Mouse (Mus musculus): ENCODE results near the gene Cmpk2. TPM values are rescaled to one million over a fixed set of nuclear protein-coding genes. Genes with fewer than 3 reads are reported as not detected.
"Not testable (repeated sequence)": the region's sequence is repeated elsewhere in the genome, so short reads cannot be mapped to it uniquely, and the experiment has no call there.

Cmpk2 gene
- total RNA-seq, 4 experiments from 2014 or later = 0.67 to 1.2 (median 0.73) TPM

DNA sequence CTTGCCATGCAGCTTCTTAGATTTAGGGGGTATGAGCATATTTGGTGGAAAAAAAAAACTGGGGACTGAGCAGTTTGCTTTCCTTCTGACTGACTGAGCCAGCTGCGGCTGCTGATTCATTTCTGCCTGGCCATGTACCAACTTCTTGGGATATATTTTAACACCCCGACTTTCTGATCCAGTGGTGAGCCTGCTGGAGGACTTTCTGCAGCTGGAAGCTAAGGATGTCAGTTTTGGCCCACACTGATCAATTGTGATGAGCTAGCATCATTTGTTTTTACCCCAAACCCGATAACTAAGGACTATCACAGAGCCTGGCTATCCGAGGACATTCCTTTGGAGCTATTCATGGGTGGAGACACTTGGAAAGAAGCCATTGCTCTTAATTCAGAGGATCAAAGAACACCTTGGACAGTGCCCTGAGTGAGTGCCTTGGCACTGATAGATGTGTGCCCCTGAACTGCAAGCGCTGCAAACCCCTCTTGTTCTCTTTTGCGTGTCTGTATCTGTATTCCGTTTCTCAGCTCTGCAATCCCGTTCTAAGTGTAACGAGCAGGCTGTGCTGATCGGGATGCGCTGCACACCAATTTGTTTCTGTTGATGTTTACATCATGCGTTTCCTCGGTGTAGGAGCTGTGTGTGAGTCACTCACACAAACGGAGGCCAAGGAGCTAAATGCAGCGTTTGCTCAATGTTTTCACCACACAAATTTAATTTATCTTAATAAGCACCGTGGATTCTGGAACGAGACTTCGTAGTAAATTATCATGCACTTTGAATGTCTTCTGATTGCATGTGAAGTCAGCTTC lies 9.4 kb downstream of the Cmpk2 start:
- DNase-seq (ENCODE audit: low spot score in 2 of 2) = peak; percentile 35 to 48

DNA sequence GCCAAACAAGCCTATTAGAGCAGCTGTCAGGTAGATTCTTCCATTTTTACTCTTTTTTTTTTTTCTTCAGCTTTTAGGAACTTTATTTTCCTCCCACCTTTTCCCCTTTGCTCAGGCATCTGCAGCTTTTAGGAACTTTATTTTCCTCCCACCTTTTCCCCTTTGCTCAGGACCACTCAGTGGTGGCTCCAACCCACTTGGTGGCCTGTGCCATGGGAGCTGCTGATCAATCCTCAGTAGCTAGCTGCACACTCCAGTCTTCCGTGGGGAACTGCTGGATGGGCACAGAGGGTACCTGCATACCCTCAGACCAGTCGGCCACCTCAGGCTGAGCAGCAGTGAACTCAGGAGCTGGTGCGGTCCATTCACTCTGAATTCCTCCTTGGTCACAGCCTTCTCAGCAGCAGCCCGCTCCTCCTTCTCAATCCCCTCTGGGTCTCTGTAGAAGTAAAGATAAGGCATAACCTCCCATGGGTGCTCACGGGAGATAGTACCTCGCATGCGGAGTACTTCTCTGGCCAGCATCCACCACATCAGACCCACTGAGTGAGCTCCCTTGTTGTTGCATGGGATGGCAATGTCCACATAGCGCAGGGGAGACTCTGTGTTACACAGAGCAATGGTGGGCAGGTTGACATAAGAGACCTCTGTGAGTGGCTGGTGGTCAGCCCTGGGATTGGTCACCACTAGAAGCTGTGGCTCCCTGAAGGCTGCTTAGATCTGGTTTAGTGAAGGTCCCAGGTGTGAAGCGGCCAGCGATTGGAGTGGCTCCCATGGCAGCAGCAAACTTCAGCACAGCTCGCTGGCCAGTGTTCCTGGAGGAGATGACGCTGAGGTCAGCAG lies 17.0 kb downstream of the Cmpk2 start:
- not testable (repeated sequence) for DNase-seq (ENCODE audit: low spot score in 2 of 2)

DNA sequence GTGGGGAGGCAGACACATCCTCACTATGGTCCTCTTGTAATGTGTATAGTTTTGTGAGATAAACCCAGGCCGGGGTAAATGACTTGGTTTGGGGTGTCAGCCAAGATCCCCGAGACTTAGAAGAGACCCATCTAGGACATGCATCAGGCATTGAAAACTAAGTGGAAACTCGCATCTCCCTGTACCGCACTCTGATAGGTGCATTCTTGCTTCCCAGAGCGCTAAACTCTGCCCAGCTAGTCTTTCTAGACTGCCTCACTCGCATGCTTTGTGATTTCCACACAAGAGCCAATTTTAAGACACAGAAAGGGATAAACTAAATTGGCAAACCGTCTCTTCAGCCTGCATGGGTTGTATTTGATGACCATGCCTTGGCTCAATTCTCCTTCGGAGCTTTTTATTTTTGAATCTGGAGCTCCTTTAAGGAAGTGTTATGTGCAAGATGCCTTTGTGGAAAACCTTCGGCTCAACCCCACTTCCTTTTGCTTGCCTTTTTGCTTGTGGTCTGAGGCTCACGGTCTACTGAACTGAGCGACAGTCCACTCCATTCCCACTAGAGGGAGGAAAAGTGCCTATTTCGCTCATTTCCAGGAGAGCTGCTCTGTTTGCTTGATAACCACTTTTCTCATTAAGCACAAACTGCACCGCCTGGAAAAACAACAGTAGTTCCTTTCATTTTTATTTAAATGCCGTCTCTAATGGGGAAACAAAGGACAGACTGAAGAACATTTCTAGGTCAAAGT lies 19.0 kb downstream of the Cmpk2 start:
- no peak for DNase-seq (ENCODE audit: low spot score in 2 of 2)

DNA sequence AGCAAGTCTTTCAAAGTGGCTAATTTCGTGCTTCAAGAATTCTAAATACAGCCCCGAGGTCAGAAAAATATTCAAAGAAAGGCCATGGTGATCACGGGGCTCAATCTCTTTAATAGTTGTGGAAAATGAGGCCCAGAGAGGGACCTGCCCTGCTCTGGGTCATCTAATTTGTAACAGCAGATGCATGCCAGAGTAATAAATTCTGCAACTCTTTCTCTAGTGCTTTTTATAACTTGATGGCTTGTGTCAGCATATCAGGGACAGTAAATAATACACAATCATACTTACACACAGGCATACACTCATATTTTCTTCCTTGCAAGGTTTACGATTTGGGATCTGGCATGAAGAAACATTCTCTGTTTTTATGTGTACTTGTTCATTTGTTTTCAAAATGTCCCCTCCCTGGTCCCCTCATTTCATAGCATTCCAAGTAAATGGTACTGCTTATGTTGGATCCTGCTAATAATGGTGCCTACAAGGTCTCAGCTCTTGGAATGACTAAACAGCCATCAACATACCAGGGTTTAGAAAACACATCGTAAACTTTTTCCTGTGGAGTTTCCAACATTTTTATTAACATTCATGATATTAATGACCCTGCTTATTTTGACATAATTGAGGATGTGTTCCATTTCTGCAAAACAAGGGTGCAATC lies 19.7 kb downstream of the Cmpk2 start:
- no peak for DNase-seq (ENCODE audit: low spot score in 2 of 2)

DNA sequence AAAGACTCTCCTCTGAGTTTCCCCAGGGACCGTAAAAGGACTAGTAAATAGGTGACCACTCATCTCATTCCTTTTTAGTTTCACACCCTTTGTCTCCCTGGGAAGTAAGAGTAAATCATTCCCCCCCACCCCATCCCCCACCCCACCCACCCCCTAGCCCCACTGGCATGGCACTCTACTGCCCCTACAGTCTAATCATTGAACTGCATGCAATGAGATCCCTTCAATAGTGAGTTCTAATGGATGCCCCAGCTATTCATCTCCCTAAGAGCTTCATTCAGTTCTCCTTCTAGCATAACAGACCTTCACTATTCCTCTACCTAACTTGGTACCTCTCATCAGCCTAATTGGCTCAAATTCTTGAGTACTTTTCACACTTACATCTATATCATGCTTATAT lies 20.9 kb downstream of the Cmpk2 start:
- DNase-seq (ENCODE audit: low spot score in 2 of 2) = no peak

DNA sequence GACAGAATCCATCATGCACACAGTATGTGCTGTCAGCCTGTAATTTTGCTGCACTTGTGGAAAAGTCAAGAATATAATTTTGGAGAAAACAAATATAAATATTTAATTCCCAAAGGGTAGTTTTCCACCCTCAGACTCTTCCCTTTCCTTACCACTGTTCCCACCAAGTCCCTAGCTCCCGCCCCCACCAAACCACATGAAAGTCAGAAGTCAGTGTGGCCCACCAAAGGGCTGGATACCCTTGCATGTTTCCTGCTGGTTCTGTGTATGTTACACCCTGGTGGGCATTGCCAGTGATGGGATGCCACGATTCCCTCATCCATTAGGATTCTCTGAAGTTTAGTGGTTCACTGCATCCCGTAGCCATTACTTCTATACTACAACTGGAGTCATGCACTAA lies 32.0 kb downstream of the Cmpk2 start:
- DNase-seq (ENCODE audit: low spot score in 2 of 2) = no peak

DNA sequence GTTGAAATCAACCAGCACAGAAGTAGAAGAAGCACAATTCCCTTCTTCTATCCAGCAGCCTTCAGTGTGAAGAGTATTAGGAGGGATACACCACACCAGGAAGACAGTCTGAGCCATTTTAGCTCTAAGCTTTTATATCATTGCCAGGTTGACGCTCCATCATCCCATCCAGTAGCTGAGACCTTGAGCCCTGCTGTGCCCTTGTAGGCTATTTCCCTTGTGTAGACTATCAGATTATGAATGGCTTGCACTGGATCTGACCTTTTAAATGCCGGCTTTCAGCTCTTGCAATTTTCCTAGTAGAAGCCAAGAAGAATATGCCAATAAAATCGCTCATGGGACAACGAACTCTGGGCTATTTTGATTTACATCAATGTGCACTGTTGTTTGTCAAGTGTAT lies 42.0 kb downstream of the Cmpk2 start:
- no peak for DNase-seq (ENCODE audit: low spot score in 2 of 2)

DNA sequence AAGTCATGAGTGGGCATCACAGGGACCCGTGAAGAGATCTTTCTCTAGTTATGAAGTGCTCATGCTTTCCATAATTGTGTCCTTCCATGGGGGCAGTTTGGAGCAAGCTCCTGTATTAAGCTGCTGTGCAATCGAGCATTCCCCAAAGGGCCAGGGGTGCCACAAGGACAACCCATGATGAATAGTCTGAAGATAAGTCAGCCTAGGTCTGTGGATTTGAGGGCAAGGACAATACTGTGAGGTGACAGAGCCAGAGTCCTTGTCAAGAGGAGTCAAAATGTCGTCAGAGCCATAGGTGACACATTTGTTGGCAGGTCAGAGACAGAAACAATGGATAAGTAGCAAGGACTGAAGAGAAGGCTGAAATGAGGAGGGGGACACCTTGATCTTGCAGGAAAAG lies 49.2 kb downstream of the Cmpk2 start:
- no peak for DNase-seq (ENCODE audit: low spot score in 2 of 2)

DNA sequence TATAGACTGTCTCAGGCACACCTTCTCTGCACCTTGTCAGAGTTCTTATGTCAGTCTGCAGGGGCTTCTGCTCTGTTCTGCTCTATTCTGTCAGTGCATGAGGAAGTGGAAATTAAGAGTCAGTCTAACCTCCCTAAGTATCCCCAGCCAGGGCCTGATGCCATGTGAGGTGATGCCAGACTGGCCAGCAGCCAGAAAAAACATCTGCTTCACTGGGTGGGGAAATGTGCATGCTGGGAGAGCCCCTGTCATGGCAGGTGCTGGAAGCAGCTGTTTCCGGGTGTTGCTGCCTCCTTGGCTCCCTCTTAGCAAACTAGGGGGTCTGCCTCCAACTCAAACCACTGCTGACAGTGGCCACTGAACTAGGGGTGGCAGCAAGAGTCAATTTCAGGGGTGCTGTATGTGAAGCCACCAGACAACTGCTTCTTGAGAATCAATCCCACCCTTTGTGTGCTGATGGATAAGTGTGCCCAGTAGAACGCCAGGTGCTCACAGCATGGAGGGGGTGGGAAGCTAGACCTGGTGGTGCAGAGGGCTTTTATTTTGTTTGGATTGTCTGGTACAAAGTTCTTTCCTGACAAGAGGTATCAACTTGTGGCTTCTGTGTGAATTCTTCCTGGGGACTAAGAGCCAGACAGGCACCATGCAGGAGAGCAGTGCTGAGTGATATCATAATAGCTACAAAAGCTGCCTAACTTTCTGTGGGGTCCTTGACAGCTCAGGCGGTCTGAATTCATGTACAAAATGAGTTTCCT lies 56.1 kb downstream of the Cmpk2 start:
- peak; percentile 20 to 32 for DNase-seq (ENCODE audit: low spot score in 2 of 2)

DNA sequence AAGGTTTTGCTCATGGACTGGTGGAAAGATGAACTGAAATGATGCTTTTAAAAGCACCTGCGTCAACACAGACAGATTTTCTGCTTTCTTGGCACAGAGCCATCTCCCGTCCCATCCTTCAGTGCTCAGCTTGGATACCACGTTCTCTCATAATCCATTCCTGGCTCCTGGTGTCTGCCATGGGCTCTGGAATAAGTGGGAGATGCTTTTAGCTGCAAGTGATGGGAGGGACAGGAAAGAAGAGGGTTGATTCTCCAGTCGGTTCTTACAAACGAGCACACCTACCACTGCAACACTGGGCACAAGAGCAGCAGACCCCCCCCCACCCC lies 56.7 kb downstream of the Cmpk2 start:
- DNase-seq (ENCODE audit: low spot score in 2 of 2) = no peak

Other genes starting within 250 kb of the Cmpk2 start
- 1 to 10 TPM; 2.3 to 3.1 (median 3.0) TPM for gene Rnf144a, start 54.0 kb upstream of the Cmpk2 start, total RNA-seq (2022)
- 1 to 10 TPM in 1 of 4 experiments, under 1 TPM in 3; 0.27 to 1.1 (median 0.49) TPM for gene Rsad2, start 12.8 kb upstream of the Cmpk2 start, total RNA-seq (2022)

Measured in gastrocnemius, adult 8-10 months (tissue).